Mouse (Mus musculus) CD4-positive helper T cell, adult 2 months (primary cell): ENCODE measurements around the gene Prdx1.
"Not testable (repeated sequence)": the region's sequence is repeated elsewhere in the genome, so short reads cannot be mapped to it uniquely, and the experiment has no call there.

ENCODE experiments used
- DNase-seq: peaks from one replicate; pipeline ENCODE4 v3.0.0-alpha.2; 2012; ENCODE audit warnings: low read depth, missing footprints, low spot score

Prdx1 gene

DNA sequence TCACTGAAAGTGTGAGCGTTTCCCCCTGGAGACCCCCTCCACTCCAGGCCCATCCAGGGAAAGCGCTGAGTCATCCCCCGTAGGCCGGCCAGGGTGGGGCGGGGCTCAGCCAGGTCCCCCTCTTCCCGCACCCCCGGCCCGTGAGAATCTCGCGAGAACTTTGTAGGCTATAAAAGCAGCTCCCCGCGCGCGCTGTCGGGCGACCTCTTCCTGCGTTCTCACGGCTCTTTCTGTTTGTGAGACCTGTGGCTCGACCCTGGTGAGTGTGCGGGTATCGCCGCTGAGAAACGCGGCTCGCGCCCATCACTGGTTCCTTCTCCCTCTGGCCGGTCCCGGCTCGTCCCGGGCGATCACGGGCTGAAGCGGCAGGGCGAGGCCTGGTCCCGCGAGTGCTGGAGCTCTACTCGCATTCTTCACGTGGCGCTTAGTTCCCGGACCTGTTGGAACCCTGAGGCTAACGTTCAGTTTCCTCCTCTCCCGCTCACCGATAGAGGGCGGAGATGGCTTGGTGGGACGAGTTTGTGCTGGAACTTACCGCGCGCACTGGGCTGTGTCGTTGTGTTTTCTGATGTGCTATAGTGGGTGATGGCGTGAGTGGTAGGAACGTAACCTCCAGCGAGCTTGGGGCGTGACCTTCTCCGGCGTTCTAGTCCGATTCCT lies at the start of gene Prdx1:
TSS of gene Prdx1 (plus strand) at position 143 of the 660 bp plus-strand sequence.
- DNase-seq, result peak; percentile 93

DNA sequence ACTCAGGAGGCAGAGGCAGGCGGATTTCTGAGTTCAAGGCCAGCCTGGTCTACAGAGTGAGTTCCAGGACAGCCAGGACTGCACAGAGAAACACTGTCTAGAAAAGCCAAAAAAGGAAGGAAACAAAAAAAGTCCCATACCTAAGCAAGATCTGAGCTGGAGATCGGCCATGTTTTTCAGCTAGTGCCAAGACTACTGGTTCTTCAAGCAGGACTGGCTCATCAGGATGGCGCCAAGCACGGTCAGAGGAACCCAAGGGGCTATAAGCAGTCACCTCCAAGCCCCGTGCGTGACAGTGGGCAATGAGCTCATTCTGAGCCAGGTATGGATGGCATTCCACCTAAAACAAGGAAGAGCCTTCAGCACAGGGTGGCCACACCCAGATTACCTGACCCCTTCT lies 46.5 kb upstream of the Prdx1 start:
- no peak for DNase-seq

DNA sequence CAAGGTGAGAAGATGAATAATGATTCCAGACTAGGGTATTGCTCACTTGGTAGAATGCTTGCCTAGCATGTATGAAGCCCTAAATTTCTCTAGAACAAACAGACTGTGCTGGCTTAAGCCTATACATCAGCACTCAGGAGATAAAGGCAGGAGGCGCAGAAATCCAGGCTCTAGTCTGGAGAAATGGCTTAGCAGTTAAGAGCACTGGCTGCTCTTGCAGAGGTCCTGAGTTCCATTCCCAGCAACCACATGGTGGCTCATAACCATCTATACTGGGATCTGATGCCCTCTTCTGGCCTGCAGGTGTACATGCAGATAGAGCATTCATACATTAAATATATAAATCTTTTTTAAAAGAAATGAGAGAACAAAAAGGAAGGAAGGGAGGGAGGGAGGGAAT lies 43.3 kb upstream of the Prdx1 start:
- no peak for DNase-seq

DNA sequence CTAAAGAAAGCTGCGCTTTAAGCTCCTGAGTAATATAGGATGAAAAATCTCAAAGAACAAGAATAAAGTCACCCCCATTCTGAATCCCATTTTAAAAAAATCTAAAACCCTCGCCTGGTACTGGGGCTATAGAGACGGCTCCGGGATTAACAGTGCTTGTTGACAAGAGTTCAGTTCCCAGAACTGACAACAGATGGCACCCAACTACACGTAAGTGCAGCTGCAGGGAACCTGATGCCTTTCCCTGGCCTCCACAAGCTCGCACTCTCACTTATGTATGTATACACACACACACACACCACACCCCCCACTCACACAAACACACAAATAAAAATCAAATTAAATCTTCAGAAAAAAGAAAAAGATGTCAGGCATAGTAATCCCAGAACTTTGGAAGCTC lies 41.0 kb upstream of the Prdx1 start:
- peak; percentile 55 for DNase-seq

DNA sequence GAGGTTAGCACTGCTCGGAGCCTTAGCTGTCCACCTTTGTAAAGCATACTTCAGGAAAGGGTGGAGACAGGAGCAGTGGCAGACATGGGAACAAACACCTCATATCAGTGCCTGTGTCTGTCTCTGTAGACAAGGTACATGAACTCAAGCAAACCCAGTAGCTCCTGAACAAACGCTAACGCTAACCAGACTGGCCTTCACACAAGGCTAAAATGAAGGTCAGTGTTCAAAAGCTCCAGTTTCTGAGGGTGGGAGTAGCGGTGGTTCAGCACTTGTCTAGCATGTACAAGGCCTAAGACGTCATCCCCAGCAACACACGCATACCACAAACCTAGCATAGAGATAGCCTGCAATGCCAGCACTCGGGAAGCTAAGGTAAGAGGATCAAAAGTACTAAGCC lies 39.7 kb upstream of the Prdx1 start:
- no peak for DNase-seq

DNA sequence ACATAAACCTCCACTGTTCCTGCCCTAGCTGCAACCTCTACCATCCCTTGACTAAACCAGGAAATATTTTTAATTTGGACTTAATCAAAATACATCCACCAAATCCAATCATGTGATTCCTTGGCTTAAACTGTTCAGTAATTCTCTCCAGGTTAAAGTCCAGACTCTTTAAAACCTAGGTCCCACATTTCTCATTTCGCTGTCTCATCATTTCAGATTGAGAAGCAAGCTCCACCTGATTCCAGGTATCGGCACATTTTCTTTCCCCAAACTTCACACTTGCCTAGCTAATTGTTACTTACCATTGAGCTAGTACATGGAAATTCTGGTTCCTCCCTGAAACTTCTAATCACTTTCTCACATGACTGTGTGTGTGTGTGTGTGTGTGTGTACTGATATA lies 35.9 kb upstream of the Prdx1 start:
- DNase-seq, result no peak

DNA sequence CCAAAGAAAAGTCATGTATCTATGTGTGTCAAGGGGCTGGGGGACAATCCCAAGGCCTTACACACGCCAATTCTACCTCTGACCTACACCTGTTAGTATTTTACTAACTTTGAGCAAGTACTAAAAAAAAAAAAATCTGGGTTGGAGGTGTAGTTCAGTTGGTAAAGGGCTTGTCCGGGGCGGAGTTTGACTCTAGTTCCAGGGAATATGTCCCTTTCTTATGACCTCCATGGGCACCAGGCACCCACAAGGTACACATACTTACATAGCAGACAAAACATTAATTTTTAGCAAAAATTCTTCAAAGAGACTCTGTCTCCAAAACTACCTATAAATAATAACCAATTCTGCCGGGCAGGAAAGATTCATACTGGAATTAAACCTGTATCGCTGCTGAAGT lies 35.0 kb upstream of the Prdx1 start:
- no peak for DNase-seq

DNA sequence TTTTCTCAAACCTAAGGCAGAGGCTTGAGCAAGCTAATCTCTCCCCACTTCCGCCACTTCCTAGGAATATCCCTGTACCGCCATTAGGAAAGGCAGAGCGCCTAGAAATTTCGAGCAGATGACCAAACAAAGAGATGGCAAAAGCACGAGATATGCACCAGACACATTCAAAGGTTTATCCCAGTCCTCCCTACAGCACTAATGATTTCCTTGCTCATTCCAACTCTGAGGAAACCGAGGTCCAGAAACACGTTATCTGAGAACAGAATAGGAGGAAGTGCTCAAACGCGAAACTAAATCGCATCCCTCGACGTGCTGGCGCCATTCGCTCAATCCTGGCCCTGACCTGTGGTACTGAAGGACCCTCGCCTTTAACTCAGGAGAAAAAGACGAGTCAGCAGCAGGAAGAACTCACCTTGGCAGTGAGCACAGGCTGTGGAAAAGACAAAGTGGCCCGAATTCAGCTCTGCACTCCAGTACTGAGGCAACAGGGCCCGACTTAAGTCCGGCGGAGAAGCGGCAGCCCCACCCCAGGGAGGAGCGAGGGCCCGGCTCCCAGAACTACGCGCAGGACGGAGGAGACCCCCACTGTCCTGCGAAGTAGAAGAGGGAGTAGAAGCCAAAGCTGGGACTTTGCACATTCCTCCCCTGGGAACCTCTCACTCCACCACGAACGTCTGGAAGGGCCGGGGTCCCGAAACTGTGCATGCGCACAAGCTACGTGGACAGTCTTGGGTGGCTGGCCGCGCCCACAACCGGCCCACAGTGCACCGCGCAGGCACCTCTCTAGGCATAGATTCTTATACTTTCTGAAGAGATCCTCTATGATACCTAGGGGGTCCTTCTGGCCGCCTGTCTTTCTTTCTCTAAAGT lies 34.2 kb upstream of the Prdx1 start, which contains the start of gene Akr1a1:
TSS of gene Akr1a1 (minus strand) at position 757 of the 873 bp plus-strand sequence.
- peak; percentile 84 for DNase-seq

DNA sequence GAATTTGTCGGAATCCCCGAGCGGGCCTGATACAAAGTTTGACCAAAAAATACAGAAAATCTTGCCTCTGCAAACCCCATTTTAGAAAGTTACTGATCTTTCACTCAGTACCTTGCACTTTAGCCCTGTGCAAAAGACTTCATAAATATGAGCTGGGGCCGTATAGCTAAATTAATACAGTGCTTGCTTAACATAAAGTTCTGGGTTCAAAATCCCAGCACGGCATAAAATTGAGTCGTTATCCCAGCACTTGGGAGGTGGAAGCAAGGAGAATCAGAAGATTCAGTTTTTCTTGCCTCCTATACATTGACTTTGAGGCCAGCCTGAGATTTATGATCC lies 33.6 kb upstream of the Prdx1 start:
- DNase-seq, result no peak

DNA sequence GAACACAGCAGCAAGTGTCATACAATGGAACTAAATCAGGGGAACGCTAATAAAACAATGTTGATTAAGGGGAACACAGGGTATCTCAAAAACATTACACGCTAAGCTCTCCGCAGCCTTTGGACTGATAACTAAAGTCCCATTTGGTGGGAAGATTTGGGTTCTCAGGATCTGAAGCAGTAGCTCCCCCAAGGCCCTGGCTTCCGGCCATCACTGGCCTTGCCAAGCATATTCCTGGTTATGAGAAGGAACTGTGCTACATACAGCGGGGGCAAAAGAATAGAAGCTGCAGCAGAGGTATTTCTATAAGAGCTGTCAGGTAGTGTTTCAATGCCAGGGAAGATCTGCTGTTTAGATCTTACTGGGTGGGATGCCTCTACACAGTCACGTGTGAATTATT lies 32.1 kb upstream of the Prdx1 start:
- no peak for DNase-seq

DNA sequence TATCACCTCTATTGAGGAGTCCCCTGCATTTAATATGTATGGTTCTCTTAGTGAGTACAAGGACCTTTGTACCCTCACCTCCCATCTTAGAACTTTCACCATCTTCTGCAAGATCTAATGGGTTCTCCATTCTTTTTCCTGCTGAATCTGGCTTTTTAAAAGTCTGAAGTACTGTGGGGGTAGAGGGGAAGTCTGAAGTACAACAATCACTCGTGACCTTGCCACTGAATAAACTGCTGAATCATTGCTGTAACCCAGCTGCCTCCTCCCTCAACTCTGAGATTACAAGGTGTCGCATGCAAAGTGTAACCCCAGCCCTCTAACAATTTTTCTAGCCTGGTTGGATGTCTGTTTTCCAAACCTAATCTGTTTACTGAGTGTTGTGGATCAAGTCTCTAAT lies 30.2 kb upstream of the Prdx1 start:
- DNase-seq, result no peak

DNA sequence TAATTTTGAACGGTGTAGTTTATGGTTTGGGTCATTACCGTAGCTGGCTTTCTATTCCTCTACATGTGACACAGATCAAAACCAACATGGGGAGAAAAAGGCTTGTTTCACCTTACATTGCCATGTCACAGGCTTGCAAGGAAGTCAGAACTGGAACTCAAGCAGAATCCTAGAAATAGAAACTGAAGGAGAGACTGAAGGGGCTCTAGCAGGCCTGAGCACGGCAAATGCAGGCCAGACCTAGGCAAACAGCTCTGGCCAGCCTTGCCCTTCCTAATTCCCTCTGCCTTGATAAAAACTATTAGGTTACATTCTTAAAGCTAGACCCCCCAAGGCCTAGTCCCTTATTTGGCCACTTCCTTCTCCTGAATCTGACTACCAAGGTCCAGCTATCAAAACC lies 29.7 kb upstream of the Prdx1 start:
- DNase-seq, result no peak

DNA sequence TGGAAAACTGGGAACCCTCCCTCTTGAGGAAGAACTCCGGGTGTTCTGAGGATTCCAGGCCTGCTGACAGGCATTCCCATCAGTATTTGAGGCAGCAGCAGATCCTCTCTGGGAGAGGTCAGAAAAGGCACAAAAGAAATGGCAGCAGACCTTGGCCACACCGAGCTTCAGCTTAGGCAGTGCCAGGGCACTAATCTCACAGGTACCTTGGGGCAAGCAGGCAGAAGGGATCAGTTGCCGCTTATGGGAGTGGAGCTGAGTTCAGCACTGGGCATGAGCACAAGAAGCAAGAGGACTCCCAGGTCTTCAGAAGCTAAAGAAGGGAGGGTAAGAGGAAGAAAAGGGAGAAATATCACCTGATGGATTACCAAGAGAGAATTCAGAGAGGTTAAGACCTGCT lies 27.4 kb upstream of the Prdx1 start:
- DNase-seq, result no peak

DNA sequence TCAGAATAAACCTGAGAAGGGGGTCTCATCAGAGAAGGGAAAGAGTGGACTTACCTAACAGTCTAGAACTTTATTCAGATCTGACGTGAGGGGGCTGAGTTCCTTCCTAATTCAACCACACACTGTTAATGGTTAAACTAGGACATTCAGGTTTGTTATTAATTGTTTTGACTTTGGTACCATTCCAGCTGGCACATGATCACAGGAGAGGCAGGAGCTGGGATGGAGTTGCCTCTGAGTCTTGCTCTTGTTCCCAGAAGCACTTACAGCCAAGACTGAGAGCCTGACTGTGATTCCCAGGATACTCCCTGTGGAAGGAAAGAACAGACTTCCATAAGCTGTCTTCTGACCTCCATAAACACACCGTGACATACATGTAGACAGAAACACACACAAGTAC lies 25.9 kb upstream of the Prdx1 start:
- no peak for DNase-seq

DNA sequence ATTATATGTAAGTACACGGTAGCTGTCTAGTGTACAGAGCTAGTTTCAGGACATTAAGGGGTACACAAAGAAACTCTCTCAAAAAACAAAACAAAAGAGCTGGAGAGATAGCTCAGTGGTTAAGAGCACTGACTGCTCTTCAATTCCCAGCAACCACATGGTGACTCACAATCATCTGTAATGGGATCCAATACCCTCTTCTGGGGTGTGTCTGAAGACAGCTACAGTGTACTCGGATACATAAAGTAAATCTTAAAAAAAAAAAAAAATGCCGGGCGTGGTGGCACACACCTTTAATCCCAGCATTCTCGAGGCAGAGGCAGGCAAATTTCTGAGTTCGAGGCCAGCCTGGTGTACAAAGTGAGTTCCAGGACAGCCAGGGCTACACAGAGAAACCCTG lies 25.4 kb upstream of the Prdx1 start:
- DNase-seq, result not testable (repeated sequence)

DNA sequence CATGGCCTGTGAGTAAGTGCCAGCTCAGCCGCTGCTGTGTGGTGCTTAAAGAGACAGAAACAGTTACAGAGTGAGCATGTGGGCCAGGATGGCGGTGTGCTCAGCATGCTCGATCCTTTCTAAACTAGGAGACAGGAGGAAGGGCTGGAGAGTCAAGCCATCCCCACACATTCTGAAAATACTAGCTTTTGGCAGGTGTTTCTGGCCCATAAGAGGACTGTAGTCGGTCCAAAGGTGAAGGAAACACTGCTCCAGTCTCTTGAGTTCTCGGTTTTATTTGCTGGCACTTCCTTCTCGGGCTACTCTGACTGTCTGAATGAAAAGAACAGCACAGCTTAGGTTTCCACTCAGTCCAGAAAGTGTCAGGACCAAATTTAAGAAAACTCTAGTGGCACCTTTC lies 24.5 kb upstream of the Prdx1 start:
- no peak for DNase-seq

DNA sequence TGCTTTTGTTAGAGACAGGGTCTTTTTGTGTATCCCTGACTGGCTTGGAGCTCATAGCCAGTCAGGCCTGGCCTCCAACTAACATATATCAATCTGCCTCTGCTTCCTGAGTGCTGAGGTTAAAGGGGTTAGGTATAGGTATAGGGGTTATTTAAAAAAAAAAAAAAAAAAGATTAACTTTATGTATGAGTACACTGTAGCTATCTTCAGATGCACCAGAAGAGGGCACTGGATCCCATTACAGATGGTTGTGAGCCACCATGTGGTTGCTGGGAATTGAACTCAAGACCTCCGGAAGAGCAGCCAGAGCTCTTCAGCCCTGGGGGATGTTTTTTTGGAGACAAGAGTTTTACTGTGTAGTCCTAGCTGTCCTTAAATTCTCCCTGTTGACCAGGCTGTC lies 23.3 kb upstream of the Prdx1 start:
- DNase-seq, result no peak

DNA sequence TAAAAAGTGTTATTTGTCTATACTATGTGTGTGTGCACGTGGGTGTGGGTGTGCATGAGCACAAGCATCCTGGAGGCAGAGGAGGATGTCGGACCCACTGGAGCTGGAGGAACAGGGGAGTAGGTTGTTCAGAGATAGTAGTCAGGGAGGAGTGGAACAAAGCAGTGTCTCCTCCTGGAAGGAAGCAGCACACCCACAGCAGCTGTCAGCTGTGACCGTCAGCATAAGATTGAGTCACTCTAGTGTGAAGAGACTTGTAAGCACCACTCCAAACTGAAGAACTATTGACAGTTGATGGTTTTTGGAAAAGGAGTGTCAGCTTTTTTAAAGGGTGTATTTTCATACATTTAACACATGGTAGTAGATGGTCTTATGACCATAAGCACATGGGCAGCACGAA lies 18.7 kb upstream of the Prdx1 start:
- no peak for DNase-seq

DNA sequence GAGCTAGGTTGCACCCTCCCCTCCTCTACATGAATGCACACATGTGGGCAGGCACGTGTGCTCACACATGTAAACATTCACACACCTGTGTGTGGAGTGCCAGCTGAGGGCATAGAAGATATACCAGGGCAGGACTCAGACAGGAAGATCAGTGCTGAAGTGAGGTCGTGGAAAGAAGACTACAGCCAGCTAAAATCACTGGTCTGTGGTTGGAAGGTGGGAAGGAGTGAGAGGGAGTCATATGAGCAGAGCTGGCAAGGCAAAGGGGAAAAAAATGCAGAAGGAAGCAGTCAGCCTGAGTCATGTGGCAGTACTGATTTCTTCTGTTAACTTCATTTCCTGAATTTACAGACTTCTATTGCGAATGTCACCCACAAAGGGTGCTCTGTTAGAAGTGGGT lies 17.2 kb upstream of the Prdx1 start:
- DNase-seq, result peak; percentile 8

DNA sequence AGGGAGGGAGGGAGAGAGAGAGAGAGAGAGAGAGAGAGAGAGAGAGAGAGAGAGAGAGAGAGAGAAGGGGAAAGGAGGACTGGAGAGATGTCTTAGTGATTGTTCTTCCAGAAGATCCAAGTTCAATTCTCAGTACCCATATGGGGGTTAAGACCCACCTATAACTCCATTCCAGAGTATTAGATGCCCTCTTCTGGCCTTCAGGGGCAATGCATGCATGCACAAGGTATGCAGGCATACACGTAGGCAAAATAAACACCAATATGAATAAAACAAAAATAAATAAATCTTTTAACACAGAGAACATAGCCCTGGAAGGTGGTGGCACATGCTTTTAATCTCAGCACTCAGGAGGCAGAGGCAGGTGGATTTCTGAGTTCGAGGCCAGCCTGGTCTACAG lies 16.1 kb upstream of the Prdx1 start:
- no peak for DNase-seq

DNA sequence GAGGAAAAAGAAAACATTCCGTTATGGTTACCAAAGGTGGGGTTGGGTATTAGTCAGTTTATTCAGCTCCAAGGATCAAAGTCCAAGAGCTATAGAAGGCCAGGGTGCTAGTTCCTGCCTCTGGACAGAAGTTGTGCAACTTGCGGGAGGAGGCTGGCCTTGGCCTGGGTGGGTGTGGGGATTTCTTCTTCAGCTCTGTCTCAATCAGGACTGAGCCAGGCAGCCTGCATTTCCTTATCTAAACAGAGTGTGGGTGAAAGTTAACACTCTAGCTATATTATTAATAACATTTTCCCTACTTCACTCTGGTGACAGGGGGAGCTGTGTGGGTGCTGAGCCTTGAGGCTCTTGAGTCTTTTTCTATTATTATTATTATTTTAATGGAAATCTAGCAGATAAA lies 12.6 kb upstream of the Prdx1 start:
- DNase-seq, result no peak

DNA sequence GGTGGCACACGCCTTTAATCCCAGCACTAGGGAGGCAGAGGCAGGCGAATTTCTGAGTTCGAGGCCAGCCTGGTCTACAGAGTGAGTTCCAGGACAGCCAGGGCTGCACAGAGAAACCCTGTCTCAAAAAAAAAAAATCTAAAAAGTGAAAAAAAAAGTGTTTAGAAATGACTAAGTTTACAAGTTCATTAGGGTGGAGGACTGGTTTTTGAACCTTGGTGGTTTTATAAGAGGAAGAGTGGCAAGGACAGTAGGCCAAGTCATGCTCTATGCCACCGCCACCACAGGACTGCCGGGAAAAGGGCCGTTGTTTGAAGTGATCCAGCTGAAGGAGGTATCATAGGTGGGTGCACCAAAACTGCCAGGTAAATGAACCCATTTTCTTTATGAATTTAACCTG lies 10.6 kb upstream of the Prdx1 start:
- DNase-seq, result not testable (repeated sequence)

DNA sequence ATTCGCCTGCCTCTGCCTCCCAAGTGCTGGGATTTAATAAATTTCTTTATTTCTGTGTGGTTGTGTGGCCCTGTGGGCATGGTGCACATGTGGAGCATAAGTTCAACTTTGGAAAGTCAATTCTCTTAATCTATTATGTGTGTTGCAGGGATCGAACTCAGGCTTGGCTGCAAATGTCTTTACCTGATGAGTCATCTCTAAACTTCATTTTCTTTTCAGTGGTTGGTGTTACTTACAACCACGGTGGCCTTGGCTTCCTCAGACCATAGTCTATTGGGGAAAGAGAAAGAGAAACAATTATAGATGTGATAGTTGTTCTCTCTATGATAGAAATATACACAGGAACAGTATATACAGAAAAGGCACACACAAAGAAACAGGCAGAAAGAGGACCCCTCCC lies 9.3 kb upstream of the Prdx1 start:
- DNase-seq, result peak; percentile 15
